Mouse (Mus musculus): ENCODE results near the gene Cdcp1. TPM values are rescaled to one million over a fixed set of nuclear protein-coding genes. Genes with fewer than 3 reads are reported as not detected.

Cdcp1 gene
- polyA plus RNA-seq, 1 experiment from 2014 or later: 0.19 TPM

DNA sequence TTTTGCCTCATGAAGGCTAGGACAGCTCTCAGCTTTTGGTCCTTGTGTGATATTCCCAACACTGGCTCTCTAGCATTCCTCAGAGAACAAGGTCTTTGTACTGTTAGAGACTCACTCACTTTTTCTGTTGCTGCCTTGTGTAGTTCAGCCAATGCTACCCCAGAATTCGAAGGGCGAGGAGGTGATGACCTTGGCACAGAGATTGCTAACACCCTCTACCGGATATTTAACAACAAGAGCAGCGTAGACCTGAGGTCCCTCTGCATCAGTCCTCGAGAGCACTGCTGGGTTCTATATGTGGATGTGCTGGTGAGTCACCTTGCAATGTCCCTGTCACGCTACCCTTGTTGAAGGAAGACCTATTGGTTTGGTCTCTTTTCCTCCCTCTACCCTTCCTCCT is 88.2 kb downstream of the Cdcp1 start:
- Histone ChIP-seq H3K27ac (ENCODE audit: low read length) (no peak overlapping the region), H3K27me3 (ENCODE audit: control insufficient read depth, insufficient read depth, low read depth, low read length) (no peaks in the 10 kb centered on the region), H3K9ac (ENCODE audit: low read depth, low read length) (no peak overlapping the region), H3K4me3 (ENCODE audit: low read depth, low read length) (no peak overlapping the region), H3K4me2 (ENCODE audit: low read length) (no peak overlapping the region), H3K36me3 (ENCODE audit: control insufficient read depth, insufficient read depth, low read length) (peaks cover 20% of the 10 kb centered on the region; the same call in 1 of the 2 replicates), H3K4me1 (ENCODE audit: control insufficient read depth, insufficient read depth, low read length) (no peaks in the 10 kb centered on the region), H3K9me3 (replicated peaks; ENCODE audit: control insufficient read depth, low read length, poor library complexity, severe bottlenecking) (no peaks in the 10 kb centered on the region)
- no peak for ATAC-seq
- WGBS: 97% methylated on average over 6 of the region's 6 CpGs

DNA sequence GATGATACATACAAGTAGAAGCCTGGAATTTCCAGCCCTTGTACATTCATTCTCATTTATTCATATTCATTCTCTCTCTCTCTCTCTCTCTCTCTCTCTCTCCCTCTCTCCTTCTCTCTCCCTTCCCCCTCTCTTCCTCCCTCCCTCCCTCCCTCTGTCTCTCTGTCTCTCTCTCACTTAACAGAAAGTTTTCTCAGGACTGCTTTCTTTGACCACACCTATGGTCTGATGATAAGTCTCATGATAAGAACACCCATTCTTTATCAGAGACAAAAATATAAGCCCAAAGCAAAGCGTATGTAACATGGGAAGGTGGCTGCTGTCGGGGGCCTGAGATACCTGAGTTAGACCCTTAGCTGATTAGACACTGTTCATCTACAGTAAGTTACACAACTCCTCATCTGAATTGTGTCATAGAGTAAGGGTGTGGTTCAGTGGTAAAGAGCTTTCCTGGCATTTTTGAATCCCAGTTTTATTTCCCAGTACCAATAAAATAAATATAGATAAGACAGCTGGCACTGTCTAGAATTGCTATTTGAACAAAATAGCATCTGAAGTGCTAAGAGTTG is 91.3 kb downstream of the Cdcp1 start:
- no peak overlapping the region for H3K27ac ChIP-seq (ENCODE audit: low read length)
- H3K9me3 ChIP-seq (replicated peaks; ENCODE audit: control insufficient read depth, low read length, poor library complexity, severe bottlenecking): no peaks in the 10 kb centered on the region
- no peak for ATAC-seq
- 100% methylated on average over 2 of the region's 2 CpGs for WGBS
- H3K4me1 ChIP-seq (ENCODE audit: control insufficient read depth, insufficient read depth, low read length): no peaks in the 10 kb centered on the region
- H3K4me2 ChIP-seq (ENCODE audit: low read length): no peak overlapping the region
- no peaks in the 10 kb centered on the region for H3K27me3 ChIP-seq (ENCODE audit: control insufficient read depth, insufficient read depth, low read depth, low read length)
- H3K9ac ChIP-seq (ENCODE audit: low read depth, low read length): no peak overlapping the region
- no peak overlapping the region for H3K4me3 ChIP-seq (ENCODE audit: low read depth, low read length)
- H3K36me3 ChIP-seq (ENCODE audit: control insufficient read depth, insufficient read depth, low read length): peaks cover 23% of the 10 kb centered on the region

DNA sequence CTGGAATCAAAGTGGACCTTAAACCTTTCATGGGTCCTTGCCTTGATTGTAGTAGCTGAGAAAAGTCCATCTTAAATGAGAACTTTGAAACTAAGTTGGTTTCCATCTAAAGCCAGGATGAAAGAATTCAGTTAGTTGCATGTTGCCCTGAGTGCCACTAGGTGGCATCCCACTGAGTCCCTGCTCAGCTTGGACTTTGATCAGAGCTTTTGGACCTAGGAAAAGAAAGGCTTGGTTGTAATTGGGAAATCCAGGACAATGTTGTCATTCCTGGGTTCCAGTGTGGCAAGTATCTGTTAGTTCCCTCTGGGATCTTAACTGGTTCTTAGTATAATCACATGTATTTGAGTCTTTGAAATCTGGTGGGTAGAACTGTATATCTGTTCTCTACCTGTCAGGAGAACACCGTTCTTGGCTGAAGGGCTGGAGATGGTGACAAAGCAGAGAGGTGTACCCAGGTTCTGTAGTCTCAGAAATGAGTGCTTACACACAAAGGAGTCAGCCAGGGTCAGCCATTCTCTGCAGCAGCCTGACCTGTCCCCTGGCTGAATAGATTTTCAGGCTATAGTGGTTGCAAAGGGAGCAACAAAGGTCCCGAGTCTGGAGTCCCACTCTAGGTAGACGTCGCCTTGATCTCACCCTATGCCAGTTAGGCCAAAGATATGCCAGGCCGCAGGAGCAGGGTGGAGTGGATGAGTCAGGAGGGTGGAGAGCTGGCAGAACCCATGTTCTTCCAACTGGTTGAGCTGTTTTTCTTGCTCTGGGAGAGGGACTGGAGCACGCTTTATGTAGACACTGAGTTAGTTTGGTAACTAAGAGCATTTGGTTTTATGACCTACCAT is 92.0 kb downstream of the Cdcp1 start:
- no peak overlapping the region for H3K9ac ChIP-seq (ENCODE audit: low read depth, low read length)
- no peaks in the 10 kb centered on the region for H3K27me3 ChIP-seq (ENCODE audit: control insufficient read depth, insufficient read depth, low read depth, low read length)
- no peaks in the 10 kb centered on the region for H3K9me3 ChIP-seq (replicated peaks; ENCODE audit: control insufficient read depth, low read length, poor library complexity, severe bottlenecking)
- ATAC-seq: no peak
- no peak overlapping the region for H3K4me2 ChIP-seq (ENCODE audit: low read length)
- H3K4me1 ChIP-seq (ENCODE audit: control insufficient read depth, insufficient read depth, low read length): no peaks in the 10 kb centered on the region
- H3K27ac ChIP-seq (ENCODE audit: low read length): no peak overlapping the region
- WGBS: 96% methylated on average over 6 of the region's 6 CpGs
- H3K36me3 ChIP-seq (ENCODE audit: control insufficient read depth, insufficient read depth, low read length): peaks cover 31% of the 10 kb centered on the region
- H3K4me3 ChIP-seq (ENCODE audit: low read depth, low read length): no peak overlapping the region

DNA sequence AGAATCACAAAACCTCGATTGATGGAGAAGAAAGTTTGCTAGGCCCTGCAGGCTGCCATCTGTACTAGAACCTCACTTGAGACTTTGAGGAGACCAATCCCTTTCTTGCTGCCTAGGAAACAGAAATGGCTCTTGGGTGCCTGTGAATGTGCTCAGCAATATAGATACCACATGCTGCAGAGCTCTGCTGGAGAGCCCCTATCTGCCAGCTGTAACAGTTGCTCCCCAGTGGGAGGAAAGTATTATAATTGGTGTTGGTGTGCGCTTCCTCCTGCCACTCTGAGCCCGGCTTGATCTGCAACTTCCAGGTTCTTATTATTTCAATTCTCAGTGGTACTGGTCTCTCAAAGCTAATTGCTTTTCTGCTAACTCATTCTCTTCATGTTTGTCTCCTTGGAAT is 92.8 kb downstream of the Cdcp1 start:
- H3K36me3 ChIP-seq (ENCODE audit: control insufficient read depth, insufficient read depth, low read length): peaks cover 26% of the 10 kb centered on the region
- no peaks in the 10 kb centered on the region for H3K9me3 ChIP-seq (replicated peaks; ENCODE audit: control insufficient read depth, low read length, poor library complexity, severe bottlenecking)
- no peak overlapping the region for H3K27ac ChIP-seq (ENCODE audit: low read length)
- H3K4me3 ChIP-seq (ENCODE audit: low read depth, low read length): no peak overlapping the region
- H3K4me2 ChIP-seq (ENCODE audit: low read length): no peak overlapping the region
- H3K9ac ChIP-seq (ENCODE audit: low read depth, low read length): no peak overlapping the region
- no peak for ATAC-seq
- no peaks in the 10 kb centered on the region for H3K4me1 ChIP-seq (ENCODE audit: control insufficient read depth, insufficient read depth, low read length)
- H3K27me3 ChIP-seq (ENCODE audit: control insufficient read depth, insufficient read depth, low read depth, low read length): no peaks in the 10 kb centered on the region
- 85% methylated on average over 3 of the region's 3 CpGs for WGBS

Other genes starting within 250 kb of the Cdcp1 start
- 29.5 and 30.1 TPM in 2 replicates for gene Tmem42, start 194.7 kb downstream of the Cdcp1 start, polyA plus RNA-seq (2015; fragmentation: Nextera tagmentation; extraction: Ambion mirVana)
- 0.43 and 0.65 TPM in 2 replicates for gene Tgm4, start 181.3 kb downstream of the Cdcp1 start, polyA plus RNA-seq (2015; fragmentation: Nextera tagmentation; extraction: Ambion mirVana)
- gene Zdhhc3, start 102.8 kb downstream of the Cdcp1 start, polyA plus RNA-seq (2015; fragmentation: Nextera tagmentation; extraction: Ambion mirVana): 83.8 and 84.9 TPM in 2 replicates
- 71.4 and 73.1 TPM in 2 replicates for gene Exosc7, start 102.8 kb downstream of the Cdcp1 start, polyA plus RNA-seq (2015; fragmentation: Nextera tagmentation; extraction: Ambion mirVana)
- 2.2 and 3.6 TPM in 2 replicates for gene Clec3b, start 65.1 kb downstream of the Cdcp1 start, polyA plus RNA-seq (2015; fragmentation: Nextera tagmentation; extraction: Ambion mirVana)
- 30.1 and 35.8 TPM in 2 replicates for gene Tmem158, start 44.7 kb upstream of the Cdcp1 start, polyA plus RNA-seq (2015; fragmentation: Nextera tagmentation; extraction: Ambion mirVana)
- gene Lars2, start 150.9 kb upstream of the Cdcp1 start, polyA plus RNA-seq (2015; fragmentation: Nextera tagmentation; extraction: Ambion mirVana): 591 and 787 TPM in 2 replicates